Mouse (Mus musculus) midbrain, embryonic 13.5 days (tissue): Measurements from ENCODE around the gene Appl2. TPM values are rescaled to one million over a fixed set of nuclear protein-coding genes. Genes with fewer than 3 reads are reported as not detected.

Source experiments
- ATAC-seq: fragments of 200-750 bp; cut with Nextera tagmentation; 2 replicates; pipeline ENCODE4 v1.8.0; 2017; ENCODE audit warnings: mild to moderate bottlenecking, moderate TSS enrichment, moderate library complexity
- H3K27ac ChIP-seq: fragments of 300-500 bp; sonication (generic); 2 replicates; pipeline ENCODE4 v1.5.1; 2015; ENCODE audit warnings: inconsistent platforms, mild to moderate bottlenecking, moderate library complexity
- H3K27me3 ChIP-seq: fragments of 300-500 bp; sonication (generic); 2 replicates; pipeline ENCODE4 v1.6.1; 2015; ENCODE audit warnings: mild to moderate bottlenecking, inconsistent platforms
- H3K36me3 ChIP-seq: fragments of 300-500 bp; sonication (generic); 2 replicates; pipeline ENCODE4 v1.6.1; 2015; ENCODE audit warnings: mild to moderate bottlenecking, inconsistent platforms
- H3K4me1 ChIP-seq: fragments of 300-500 bp; sonication (generic); replicated peaks from 2 replicates; pipeline ENCODE4 v1.6.1; 2015; ENCODE audit warnings: inconsistent platforms
- H3K4me2 ChIP-seq: fragments of 300-500 bp; sonication (generic); replicated peaks from 2 replicates; pipeline ENCODE4 v1.6.1; 2015; ENCODE audit warnings: moderate library complexity, mild to moderate bottlenecking, inconsistent platforms
- H3K4me3 ChIP-seq: fragments of 300-500 bp; sonication (generic); replicated peaks from 2 replicates; pipeline ENCODE4 v1.5.1; 2015; ENCODE audit warnings: mild to moderate bottlenecking, inconsistent platforms
- H3K9ac ChIP-seq: fragments of 300-500 bp; sonication (generic); replicated peaks from 2 replicates; pipeline ENCODE4 v1.6.1; 2015; ENCODE audit warnings: mild to moderate bottlenecking, inconsistent platforms
- H3K9me3 ChIP-seq: fragments of 300-500 bp; sonication (generic); 2 replicates; pipeline ENCODE4 v1.6.1; 2016; ENCODE audit warnings: mild to moderate bottlenecking, inconsistent platforms
- WGBS: fragments of 180-500 bp; shearing (Covaris S2); methylation state at CpG from one replicate; pipeline ENCODE4 v1.1.7; 2015; 5-methylcytosine and 5-hydroxymethylcytosine counted together
- polyA plus RNA-seq: library from polyadenylated mRNA; unstranded; fragments of >200 nt; fragmentation: Nextera tagmentation; extraction: Ambion mirVana; gene quantifications from 2 replicates; pipeline ENCODE4 v1.2.1, GENCODE M21; 2015

Gene Appl2
- polyA plus RNA-seq, 1 experiment from 2014 or later: 49.8 TPM

DNA sequence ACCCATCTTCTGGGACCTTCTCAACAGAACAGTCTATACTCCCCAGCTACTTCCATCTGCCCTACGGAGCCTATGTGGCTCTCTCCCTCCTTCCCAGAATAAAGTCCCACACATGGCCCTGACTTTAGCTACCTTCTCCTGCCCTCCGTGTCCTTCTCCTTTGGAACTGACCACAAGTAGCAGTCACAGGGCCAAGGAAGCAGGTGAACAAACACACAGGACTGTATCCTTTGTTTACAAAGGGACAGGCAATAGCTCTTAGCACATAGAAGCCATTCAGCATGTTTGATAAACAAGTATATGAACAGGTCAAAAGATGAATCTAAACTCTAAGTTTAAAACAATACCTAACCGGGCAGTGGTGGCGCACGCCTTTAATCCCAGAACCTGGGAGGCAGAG, 18.7 kb downstream of the Appl2 start:
- peaks cover 53% of the 10 kb centered on the region for H3K36me3 ChIP-seq
- no peak overlapping the region for H3K4me2 ChIP-seq
- H3K27me3 ChIP-seq: no peaks in the 10 kb centered on the region
- no peak overlapping the region for H3K4me3 ChIP-seq
- H3K27ac ChIP-seq: no peak overlapping the region
- peaks cover 16% of the 10 kb centered on the region for H3K4me1 ChIP-seq
- no peak overlapping the region for H3K9ac ChIP-seq
- no peak for ATAC-seq
- H3K9me3 ChIP-seq: no peaks in the 10 kb centered on the region
- 99% methylated on average over 5 of the region's 5 CpGs for WGBS

DNA sequence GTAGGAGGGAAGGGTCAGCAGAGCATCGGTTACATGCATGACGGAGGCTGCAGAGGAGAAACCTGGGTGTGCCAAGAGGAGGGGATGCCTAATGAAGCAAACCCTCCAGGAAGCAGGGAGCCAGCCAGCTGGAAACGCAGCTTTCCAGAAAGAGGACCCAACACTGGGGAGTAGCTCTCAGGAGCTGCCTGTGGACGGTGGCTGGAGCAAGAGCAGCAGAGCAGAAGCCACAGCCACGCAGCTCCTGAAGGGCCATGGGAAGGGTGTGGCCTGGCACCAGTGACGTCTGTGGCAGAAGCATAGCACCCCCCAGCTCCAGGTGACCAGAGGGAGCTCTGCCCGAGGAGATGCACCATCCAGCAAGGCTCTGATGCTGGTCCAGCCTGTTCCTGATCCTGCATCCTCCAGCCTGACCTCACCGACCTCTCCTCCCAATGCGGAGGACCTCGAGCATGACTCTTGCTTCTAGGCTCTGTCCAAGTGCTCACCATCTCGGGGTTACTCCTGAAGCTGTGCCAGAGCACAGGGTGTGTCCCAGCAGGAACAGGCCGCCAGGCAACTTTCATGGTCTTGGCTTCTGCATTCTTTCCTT, 19.3 kb downstream of the Appl2 start:
- Histone ChIP-seq H3K27me3 (no peaks in the 10 kb centered on the region), H3K4me2 (no peak overlapping the region), H3K4me3 (no peak overlapping the region), H3K9ac (no peak overlapping the region), H3K9me3 (no peaks in the 10 kb centered on the region), H3K36me3 (peaks cover 59% of the 10 kb centered on the region), H3K4me1 (peaks cover 10% of the 10 kb centered on the region), H3K27ac (no peak overlapping the region)
- WGBS: 89% methylated on average over 12 of the region's 12 CpGs
- no peak for ATAC-seq

DNA sequence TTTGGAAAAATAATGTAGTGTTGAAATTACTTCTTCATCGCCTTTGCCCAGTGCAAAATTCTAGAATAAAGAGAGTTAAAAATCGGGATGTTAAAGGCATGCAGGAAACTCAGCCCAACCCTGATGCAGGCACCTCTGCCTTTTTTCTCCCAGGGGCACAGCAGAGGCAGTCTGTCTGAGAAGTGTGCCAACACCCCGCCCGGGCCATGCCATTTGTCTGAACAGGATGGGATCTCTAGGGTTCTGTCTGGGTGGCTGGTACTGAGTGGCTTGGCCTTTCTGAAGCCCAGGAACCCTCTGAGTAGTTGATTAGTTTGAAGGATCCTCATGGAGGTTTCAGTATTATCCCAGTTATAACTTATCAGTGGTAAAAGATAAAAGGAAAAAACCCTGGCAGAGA, 20.3 kb downstream of the Appl2 start:
- Histone ChIP-seq H3K36me3 (peaks cover 63% of the 10 kb centered on the region), H3K27ac (no peak overlapping the region), H3K27me3 (no peaks in the 10 kb centered on the region), H3K9ac (no peak overlapping the region), H3K4me2 (no peak overlapping the region), H3K4me1 (peaks cover 6% of the 10 kb centered on the region; the same call in 1 of the 2 replicates), H3K9me3 (no peaks in the 10 kb centered on the region), H3K4me3 (no peak overlapping the region)
- WGBS: 90% methylated on average over 4 of the region's 4 CpGs
- ATAC-seq: no peak

DNA sequence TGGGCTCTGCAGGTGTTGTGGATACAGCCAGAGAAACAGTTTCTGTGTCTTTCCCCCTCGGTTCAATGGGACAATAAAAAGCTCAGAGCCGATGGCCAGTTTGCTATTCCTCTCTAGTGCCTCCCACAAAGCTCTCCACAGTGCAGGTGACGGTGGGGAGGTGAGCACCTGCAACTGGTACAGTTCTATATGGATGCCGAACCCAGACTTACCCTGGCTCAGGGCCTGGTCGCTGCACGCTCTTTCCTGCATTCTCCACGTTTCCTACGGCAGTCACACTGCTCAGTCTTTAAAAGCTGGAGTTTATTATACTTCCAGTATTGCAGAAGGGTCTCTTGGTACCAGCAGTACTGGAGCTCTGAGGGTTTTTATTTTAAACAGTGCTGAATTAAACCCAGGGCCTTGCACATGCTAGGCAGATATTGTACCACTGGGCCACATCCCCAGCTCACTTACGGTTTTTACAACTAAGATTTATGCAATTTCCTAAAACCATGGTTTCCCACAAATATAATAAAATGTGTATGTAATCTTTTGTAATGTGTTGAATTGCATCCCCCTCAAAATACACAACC, 21.3 kb downstream of the Appl2 start:
- no peak overlapping the region for H3K27ac ChIP-seq
- H3K36me3 ChIP-seq: peaks cover 62% of the 10 kb centered on the region
- no peak for ATAC-seq
- H3K4me1 ChIP-seq: no peaks in the 10 kb centered on the region
- H3K27me3 ChIP-seq: no peaks in the 10 kb centered on the region
- WGBS: 95% methylated on average over 9 of the region's 9 CpGs
- no peak overlapping the region for H3K4me3 ChIP-seq
- H3K4me2 ChIP-seq: no peak overlapping the region
- H3K9ac ChIP-seq: no peak overlapping the region
- H3K9me3 ChIP-seq: no peaks in the 10 kb centered on the region

DNA sequence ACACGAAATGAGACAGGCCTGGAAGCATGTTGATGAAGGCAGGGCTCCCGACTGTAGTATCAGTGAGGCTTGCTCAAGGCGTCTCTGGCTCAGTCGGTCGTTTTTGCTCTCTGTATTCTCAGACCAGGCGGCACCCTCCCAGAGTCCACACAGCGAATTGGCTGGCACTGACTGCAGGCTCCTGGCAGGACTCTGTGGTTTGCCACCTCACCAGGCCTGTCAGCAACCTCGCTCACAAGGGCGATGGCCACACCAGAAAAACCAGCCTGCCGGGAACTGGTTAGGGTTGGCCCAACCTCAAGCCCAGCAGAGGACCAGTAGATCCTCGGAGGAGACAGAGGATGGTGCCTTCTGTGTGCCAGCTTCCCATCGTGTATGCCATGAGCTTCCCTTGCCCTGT, 23.7 kb downstream of the Appl2 start:
- no peak for ATAC-seq
- H3K4me3 ChIP-seq: no peak overlapping the region
- no peak overlapping the region for H3K27ac ChIP-seq
- H3K9me3 ChIP-seq: no peaks in the 10 kb centered on the region
- no peak overlapping the region for H3K9ac ChIP-seq
- H3K27me3 ChIP-seq: no peaks in the 10 kb centered on the region
- 95% methylated on average over 12 of the region's 12 CpGs for WGBS
- no peak overlapping the region for H3K4me2 ChIP-seq
- no peaks in the 10 kb centered on the region for H3K4me1 ChIP-seq
- H3K36me3 ChIP-seq: peaks cover 72% of the 10 kb centered on the region

- peaks cover 72% of the 10 kb centered on the region for H3K36me3 ChIP-seq
- no peak overlapping the region for H3K4me2 ChIP-seq
- no peak overlapping the region for H3K27ac ChIP-seq
- H3K9me3 ChIP-seq: no peaks in the 10 kb centered on the region
- WGBS: 80% methylated on average over 8 of the region's 8 CpGs
- H3K27me3 ChIP-seq: no peaks in the 10 kb centered on the region
- no peaks in the 10 kb centered on the region for H3K4me1 ChIP-seq
- no peak overlapping the region for H3K4me3 ChIP-seq
- no peak for ATAC-seq
- no peak overlapping the region for H3K9ac ChIP-seq
Observed at GRCm38 (mm10) chr10:83624065-83624464, 24.5 kb downstream of the Appl2 start.

DNA sequence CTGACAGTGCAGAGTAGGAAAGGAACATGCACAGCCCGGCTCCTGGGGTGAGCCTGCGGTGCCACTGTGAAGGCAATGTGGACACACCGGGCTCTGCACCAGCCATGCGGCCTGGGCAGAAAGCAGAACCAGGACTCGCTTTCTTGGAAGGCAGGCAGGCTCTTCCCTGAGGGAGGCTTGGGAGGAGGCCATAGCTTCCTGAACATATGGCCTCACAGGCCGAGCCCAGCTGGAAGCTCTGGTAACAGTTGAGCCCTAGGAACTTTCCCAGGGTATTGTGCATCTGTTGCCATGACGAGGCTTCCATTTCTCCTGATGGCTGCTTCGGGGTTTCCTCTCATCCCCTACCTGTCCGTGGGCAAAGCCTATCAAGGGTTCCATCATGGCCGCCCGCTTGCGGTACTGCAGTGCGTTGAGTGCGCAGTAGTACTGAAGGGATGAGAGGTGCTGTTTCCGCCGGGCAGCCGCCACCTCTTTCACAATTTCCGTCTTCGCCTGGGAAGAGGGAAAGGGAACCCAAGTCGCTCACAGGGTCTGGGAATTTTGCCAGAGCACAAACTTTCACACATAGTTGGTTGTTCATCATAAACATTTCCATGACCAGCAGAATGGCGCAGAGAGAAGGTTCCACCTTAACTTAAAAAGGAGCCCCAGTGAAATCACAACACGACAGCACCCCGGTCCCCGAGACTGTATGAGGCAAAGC, 28.0 kb downstream of the Appl2 start:
- Histone ChIP-seq H3K4me2 (no peak overlapping the region), H3K9me3 (no peaks in the 10 kb centered on the region), H3K27ac (no peak overlapping the region), H3K36me3 (peaks cover 54% of the 10 kb centered on the region), H3K4me3 (no peak overlapping the region), H3K4me1 (no peaks in the 10 kb centered on the region), H3K9ac (no peak overlapping the region), H3K27me3 (no peaks in the 10 kb centered on the region)
- ATAC-seq: no peak
- WGBS: 91% methylated on average over 24 of the region's 24 CpGs

GRCm38 (mm10) chr10:83618819-83619440, 29.6 kb downstream of the Appl2 start:
- Histone ChIP-seq H3K9me3 (no peaks in the 10 kb centered on the region), H3K4me1 (no peaks in the 10 kb centered on the region), H3K9ac (no peak overlapping the region), H3K36me3 (peaks cover 49% of the 10 kb centered on the region), H3K27me3 (no peaks in the 10 kb centered on the region), H3K4me3 (no peak overlapping the region), H3K27ac (no peak overlapping the region), H3K4me2 (no peak overlapping the region)
- WGBS: 86% methylated on average over 12 of the region's 12 CpGs
- no peak for ATAC-seq

DNA sequence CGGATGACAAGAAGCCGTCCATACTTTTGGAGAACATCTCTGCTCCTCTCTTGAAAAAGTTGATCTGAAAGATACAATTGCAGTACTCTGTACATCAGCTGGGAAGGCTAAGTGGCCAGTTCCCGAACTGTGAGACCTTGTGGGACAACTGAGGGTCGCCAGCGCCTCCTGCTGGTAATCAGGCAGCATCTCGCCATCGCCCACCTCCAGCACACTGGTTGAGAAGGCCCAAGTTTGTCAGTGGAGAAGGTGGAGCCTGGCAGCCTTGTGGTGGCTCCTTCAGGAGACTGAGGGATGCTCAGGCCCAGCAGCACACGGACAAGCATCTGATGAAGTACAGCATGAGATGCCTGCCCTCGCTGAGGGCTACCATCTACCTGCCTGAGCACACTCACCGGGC, 31.2 kb downstream of the Appl2 start:
- Histone ChIP-seq H3K4me3 (no peak overlapping the region), H3K9me3 (no peaks in the 10 kb centered on the region), H3K36me3 (peaks cover 65% of the 10 kb centered on the region), H3K4me2 (no peak overlapping the region), H3K9ac (no peak overlapping the region), H3K27ac (no peak overlapping the region), H3K27me3 (no peaks in the 10 kb centered on the region), H3K4me1 (no peaks in the 10 kb centered on the region)
- 55% methylated on average over 10 of the region's 10 CpGs for WGBS
- no peak for ATAC-seq

DNA sequence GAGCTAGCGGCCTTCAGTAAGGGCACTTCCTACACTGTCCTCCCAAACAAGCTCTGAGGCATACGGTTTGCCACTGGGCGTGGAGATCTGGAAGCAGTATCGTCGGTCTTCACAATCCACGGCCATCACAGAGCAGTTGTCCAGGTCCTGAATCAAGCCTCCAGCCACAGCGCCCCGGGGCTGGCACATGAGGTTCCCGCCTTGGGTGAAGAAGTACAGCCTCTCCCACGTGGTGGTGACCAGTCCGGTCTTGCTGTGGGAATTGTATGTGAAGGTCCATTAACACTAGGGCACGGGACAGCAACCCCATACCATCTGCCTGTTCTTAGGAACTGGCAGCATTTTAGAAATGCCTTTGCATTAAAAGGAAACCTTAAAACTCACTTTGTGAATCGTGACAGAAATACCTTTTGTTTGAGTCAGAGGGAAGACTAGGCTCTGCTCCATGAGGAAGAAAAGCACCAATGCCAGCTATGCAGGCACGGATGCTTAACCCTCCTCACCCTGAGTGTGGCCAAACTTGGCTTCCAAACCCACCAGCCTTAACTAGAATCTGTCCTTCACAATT, 35.8 kb downstream of the Appl2 start:
- Histone ChIP-seq H3K27ac (no peak overlapping the region), H3K4me3 (no peak overlapping the region), H3K9me3 (no peaks in the 10 kb centered on the region), H3K36me3 (peaks cover 78% of the 10 kb centered on the region), H3K4me1 (no peaks in the 10 kb centered on the region), H3K27me3 (no peaks in the 10 kb centered on the region), H3K9ac (no peak overlapping the region), H3K4me2 (no peak overlapping the region)
- 91% methylated on average over 14 of the region's 14 CpGs for WGBS
- ATAC-seq: no peak

DNA sequence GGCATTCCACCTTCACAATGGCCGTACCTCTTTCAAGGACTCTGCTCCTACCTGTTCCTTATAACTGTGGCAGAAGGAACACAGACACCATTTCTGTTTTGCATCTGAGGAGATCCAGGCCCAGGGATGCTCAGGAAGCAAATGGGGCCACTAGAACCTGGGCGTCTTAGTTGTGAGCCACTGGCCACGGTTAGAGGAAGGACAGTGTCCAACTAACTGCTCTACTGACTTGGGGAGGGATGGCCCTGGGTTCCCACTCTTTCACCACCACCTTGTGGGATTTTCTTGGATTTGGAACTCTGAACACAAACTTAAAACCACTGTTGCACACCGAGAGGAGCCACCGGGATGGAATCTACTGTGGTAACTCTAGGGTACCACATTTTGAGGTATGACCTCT, 36.7 kb downstream of the Appl2 start:
- WGBS: 96% methylated on average over 5 of the region's 5 CpGs
- Histone ChIP-seq H3K4me3 (no peak overlapping the region), H3K9me3 (no peaks in the 10 kb centered on the region), H3K4me1 (no peaks in the 10 kb centered on the region), H3K27ac (no peak overlapping the region), H3K9ac (no peak overlapping the region), H3K36me3 (peaks cover 78% of the 10 kb centered on the region), H3K4me2 (no peak overlapping the region), H3K27me3 (no peaks in the 10 kb centered on the region)
- ATAC-seq: no peak

GRCm38 (mm10) chr10:83610518-83610917, 38.0 kb downstream of the Appl2 start:
- Histone ChIP-seq H3K27ac (no peak overlapping the region), H3K4me3 (no peak overlapping the region), H3K9ac (no peak overlapping the region), H3K36me3 (peaks cover 77% of the 10 kb centered on the region), H3K4me1 (no peaks in the 10 kb centered on the region), H3K27me3 (no peaks in the 10 kb centered on the region), H3K9me3 (no peaks in the 10 kb centered on the region), H3K4me2 (no peak overlapping the region)
- no peak for ATAC-seq
- WGBS: 95% methylated on average over 7 of the region's 7 CpGs
